Comparison of ENCODE assay signal across 15 mouse cellular contexts in genomic region chr6:12393574-12394380, GRCm38 (mm10).
DNase-seq lines count a peak whose midpoint lies in the region; ATAC-seq and TF ChIP-seq lines count a peak whose summit lies in the region.
"Had no signal": no experiment of that assay in that cellular context is flagged by ENCODE, and none has a peak within 500 bp of the region (broad histone marks: within the 10 kb centered on the region; RNA-seq: fewer than 3 reads in every experiment).

No protein-coding gene starts in this region.

- H3K4me1 ChIP-seq in heart, embryonic 15.5 days (replicated peaks), result 0 out of 2 replicates have a peak, but pooled peaks cover 2% of the 10 kb centered on the region
- peaks cover 3% of the 10 kb centered on the region; the same call in 1 of the 2 replicates for H3K4me1 ChIP-seq in heart, embryonic 10.5 days
- H3K4me1 ChIP-seq in lung, embryonic 14.5 days (ENCODE audit: insufficient read depth), result no peaks in the 10 kb centered on the region
- H3K4me1 ChIP-seq in lung, adult 2 months (ENCODE audit: control insufficient read depth, insufficient read depth, low read length), result no peaks in the 10 kb centered on the region; the same call in 1 of the 2 replicates
- H3K4me1 ChIP-seq: embryonic facial prominence, embryonic 13.5 days; midbrain, embryonic 10.5 days had no signal

- 57% methylated on average over 2 of the region's 2 CpGs for WGBS in heart, embryonic 15.5 days
- WGBS in heart, embryonic 10.5 days, result 38% methylated on average over 2 of the region's 2 CpGs
- 59% methylated on average over 2 of the region's 2 CpGs for WGBS in lung, embryonic 14.5 days
- WGBS in lung, adult 2 months, result 27% methylated on average over 2 of the region's 2 CpGs

- no peaks in the 10 kb centered on the region for H3K27me3 ChIP-seq in heart, embryonic 15.5 days
- no peaks in the 10 kb centered on the region for H3K27me3 ChIP-seq in heart, embryonic 10.5 days (ENCODE audit: insufficient read depth, poor library complexity, severe bottlenecking)
- H3K27me3 ChIP-seq in lung, embryonic 14.5 days (ENCODE audit: insufficient read depth, low read length), result no peaks in the 10 kb centered on the region
- H3K27me3 ChIP-seq: embryonic facial prominence, embryonic 13.5 days had no signal

- TF ChIP-seq CTCF in lung, embryonic 14.5 days (IDR thresholded peaks at IDR 0.05; ENCODE audit: low read depth), result no peak
- TF ChIP-seq CTCF in lung, adult 2 months (IDR thresholded peaks at IDR 0.05; ENCODE audit: insufficient read depth, low read length), result no peak

- H3K4me2 ChIP-seq in heart, embryonic 15.5 days, result no peak overlapping the region
- H3K4me2 ChIP-seq in lung, embryonic 14.5 days, result no peak overlapping the region
- H3K4me2 ChIP-seq: embryonic facial prominence, embryonic 13.5 days had no signal

- no peaks in the 10 kb centered on the region for H3K36me3 ChIP-seq in heart, embryonic 15.5 days
- no peaks in the 10 kb centered on the region for H3K36me3 ChIP-seq in heart, embryonic 10.5 days
- H3K36me3 ChIP-seq in lung, embryonic 14.5 days (ENCODE audit: insufficient read depth), result no peaks in the 10 kb centered on the region
- H3K36me3 ChIP-seq: embryonic facial prominence, embryonic 13.5 days; midbrain, embryonic 10.5 days had no signal

- TF ChIP-seq POLR2A in lung, adult 2 months (IDR thresholded peaks at IDR 0.05; ENCODE audit: borderline replicate concordance, extremely low read depth, low read depth, low read length), result no peak

- no peak overlapping the region for H3K9ac ChIP-seq in heart, embryonic 15.5 days
- no peak overlapping the region for H3K9ac ChIP-seq in lung, embryonic 14.5 days
- H3K9ac ChIP-seq: embryonic facial prominence, embryonic 13.5 days had no signal

- no peak overlapping the region for H3K4me3 ChIP-seq in heart, embryonic 15.5 days
- no peak overlapping the region for H3K4me3 ChIP-seq in heart, embryonic 10.5 days
- no peak overlapping the region for H3K4me3 ChIP-seq in lung, embryonic 14.5 days (ENCODE audit: low read depth, low read length)
- H3K4me3 ChIP-seq in lung, adult 2 months (replicated peaks; ENCODE audit: extremely low read depth, low read depth, low read length), result no peak overlapping the region
- H3K4me3 ChIP-seq: embryonic facial prominence, embryonic 13.5 days; midbrain, embryonic 10.5 days had no signal

- no peak for ATAC-seq in heart, embryonic 15.5 days (replicated peaks; ENCODE audit: insufficient number of reproducible peaks, insufficient read depth, low FRiP score, low read depth)
- ATAC-seq in lung, embryonic 14.5 days (ENCODE audit: insufficient read depth), result peak; percentile 31; the same call in 1 of the 2 replicates
- ATAC-seq in granulocyte monocyte progenitor cell, adult 5-6 weeks (replicated peaks; ENCODE audit: poor library complexity, severe bottlenecking), result peak; percentile 91
- peak; percentile 86 for ATAC-seq in megakaryocyte progenitor cell, adult 5-6 weeks (replicated peaks; ENCODE audit: poor library complexity)
- ATAC-seq: hindbrain, postnatal 0 days had no signal

- no peaks in the 10 kb centered on the region for H3K9me3 ChIP-seq in heart, embryonic 15.5 days (replicated peaks)
- H3K9me3 ChIP-seq in heart, embryonic 10.5 days, result no peaks in the 10 kb centered on the region
- no peaks in the 10 kb centered on the region for H3K9me3 ChIP-seq in lung, embryonic 14.5 days (ENCODE audit: low read depth, low read length)
- H3K9me3 ChIP-seq: embryonic facial prominence, embryonic 13.5 days; midbrain, embryonic 10.5 days had no signal

- peak overlapping the region; percentile 20; the same call in 1 of the 2 replicates for H3K27ac ChIP-seq in heart, embryonic 15.5 days
- no peak overlapping the region for H3K27ac ChIP-seq in heart, embryonic 10.5 days
- peak overlapping the region; percentile 18; the same call in 1 of the 2 replicates for H3K27ac ChIP-seq in lung, embryonic 14.5 days (ENCODE audit: low read depth)
- H3K27ac ChIP-seq: embryonic facial prominence, embryonic 13.5 days; hindbrain, postnatal 0 days; midbrain, embryonic 10.5 days had no signal

- DNase-seq in heart, embryonic 10.5 days (ENCODE audit: low spot score), result no peak
- peak; percentile 26 for DNase-seq in lung, embryonic 14.5 days
- DNase-seq in lung, adult 2 months, result no peak
- DNase-seq in layer of hippocampus, postnatal 36 days, result no peak
- DNase-seq: cerebellum, postnatal 25 days; heart, postnatal 10 days; right cerebral cortex, adult 18-20 months; spleen, adult 18-20 months; thymus, postnatal 25 days had no signal
